Mouse (Mus musculus) mammary gland, adult 2 months (tissue): ENCODE results near the gene Rtca. TPM values are rescaled to one million over a fixed set of nuclear protein-coding genes. Genes with fewer than 3 reads are reported as not detected.

Source experiments
- polyA plus RNA-seq: library from polyadenylated mRNA; depleted of rRNA; stranded (reverse); fragments of >200 nt; gene quantifications from 2 replicates; pipeline ENCODE4 v1.2.3, GENCODE M21; 2012; ENCODE audit warnings: low replicate concordance; rRNA removed

The Rtca gene
- 19.5 and 31.3 TPM in 2 replicates for polyA plus RNA-seq

DNA sequence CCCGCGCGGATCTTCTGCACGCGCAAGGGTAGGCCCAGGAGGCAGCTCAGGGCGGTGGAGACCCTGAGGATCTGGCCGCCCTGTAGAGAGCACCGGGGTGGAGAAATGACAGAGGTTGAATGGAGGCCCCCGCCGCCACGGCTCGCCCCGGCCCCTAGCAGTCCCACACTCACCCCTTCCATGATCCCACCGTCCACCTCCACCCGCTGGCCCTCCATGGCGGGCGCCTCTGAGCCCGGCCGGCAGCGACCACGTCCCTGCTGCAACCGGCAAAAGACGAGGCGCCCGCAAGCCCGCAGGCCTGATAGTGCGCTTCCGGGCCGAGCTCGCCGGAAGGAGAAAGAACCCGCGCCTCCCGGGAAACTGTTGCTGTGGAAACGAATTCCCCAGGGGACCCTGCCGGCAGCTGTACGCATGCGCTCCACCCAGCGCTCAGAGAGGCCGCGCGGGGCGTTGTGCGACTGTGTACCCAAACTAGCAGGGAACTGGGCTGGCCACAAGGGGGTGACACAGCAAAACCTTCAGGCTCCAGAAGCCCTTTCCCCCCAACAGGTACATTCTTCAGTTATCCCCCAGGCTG lies at the start of gene Rtca:
Gene Rtca, minus strand, starts transcription at position 437 of the 580 bp plus-strand sequence.

DNA sequence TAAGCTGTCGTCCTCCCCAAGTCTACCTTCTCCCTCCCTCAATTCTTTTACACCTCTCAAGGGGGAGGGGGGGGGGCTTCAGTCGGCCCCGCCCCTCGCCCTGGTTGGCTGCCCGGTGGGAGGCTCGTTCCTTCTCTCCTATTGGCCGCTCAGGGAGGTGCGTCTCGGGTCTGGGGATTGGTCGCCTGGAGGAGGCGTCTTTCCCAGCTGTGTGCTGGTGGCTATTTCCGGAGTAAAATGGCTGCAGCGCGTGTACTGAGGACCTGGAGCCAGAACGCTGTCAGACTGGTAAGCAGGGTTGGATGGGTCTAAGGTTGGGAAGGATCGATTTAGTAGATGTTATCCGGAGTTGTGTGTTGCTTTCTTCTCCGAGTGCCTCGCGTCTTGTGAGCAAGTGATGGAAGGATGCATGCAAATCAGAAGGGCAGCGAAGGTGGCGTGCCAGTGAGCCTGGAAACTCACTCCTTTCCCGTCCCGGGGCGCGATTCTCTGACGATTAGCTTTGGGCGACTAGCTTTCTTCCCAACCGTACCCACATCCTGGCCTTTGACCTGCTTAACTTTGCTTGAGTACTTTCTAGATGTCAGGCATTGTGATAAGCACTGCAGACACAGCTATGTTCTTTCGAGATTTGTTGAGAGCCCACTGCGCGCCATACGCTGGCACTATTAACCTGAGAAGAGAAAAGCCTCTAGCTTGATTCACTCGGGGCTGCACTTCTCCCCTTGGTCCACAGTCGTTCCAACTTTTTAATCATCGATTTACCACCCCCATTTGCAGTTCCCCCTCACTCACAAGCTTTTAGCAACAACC lies 5.1 kb upstream of the Rtca start, which contains the start of gene Dbt:
Gene Dbt, plus strand, starts transcription at position 167 of the 813 bp plus-strand sequence.

Other genes starting within 250 kb of the Rtca start
- gene Cdc14a, start 84.2 kb downstream of the Rtca start, polyA plus RNA-seq = 4.5 and 8.8 TPM in 2 replicates
- 8.4 and 20.7 TPM in 2 replicates for gene Dbt, start 4.9 kb upstream of the Rtca start, polyA plus RNA-seq
- 2.3 and 16.0 TPM in 2 replicates for gene Lrrc39, start 54.8 kb upstream of the Rtca start, polyA plus RNA-seq
- gene Sass6, start 86.8 kb upstream of the Rtca start, polyA plus RNA-seq = 0.80 and 2.1 TPM in 2 replicates
- gene Trmt13, start 106.4 kb upstream of the Rtca start, polyA plus RNA-seq = 3.7 and 7.0 TPM in 2 replicates
- 13.4 and 30.2 TPM in 2 replicates for gene Mfsd14a, start 154.5 kb upstream of the Rtca start, polyA plus RNA-seq
- not detected in 2 replicates for gene Gm43191, start 173.1 kb upstream of the Rtca start, polyA plus RNA-seq
- gene Slc35a3, start 204.6 kb upstream of the Rtca start, polyA plus RNA-seq = 2.4 and 8.9 TPM in 2 replicates